Mouse (Mus musculus): ENCODE results near the gene Cenpp. TPM values are rescaled to one million over a fixed set of nuclear protein-coding genes. Genes with fewer than 3 reads are reported as not detected.

Gene Cenpp
- 0.28 TPM in 1 of 2 replicates, not detected in the other for polyA plus RNA-seq (2012; rRNA removed)

DNA sequence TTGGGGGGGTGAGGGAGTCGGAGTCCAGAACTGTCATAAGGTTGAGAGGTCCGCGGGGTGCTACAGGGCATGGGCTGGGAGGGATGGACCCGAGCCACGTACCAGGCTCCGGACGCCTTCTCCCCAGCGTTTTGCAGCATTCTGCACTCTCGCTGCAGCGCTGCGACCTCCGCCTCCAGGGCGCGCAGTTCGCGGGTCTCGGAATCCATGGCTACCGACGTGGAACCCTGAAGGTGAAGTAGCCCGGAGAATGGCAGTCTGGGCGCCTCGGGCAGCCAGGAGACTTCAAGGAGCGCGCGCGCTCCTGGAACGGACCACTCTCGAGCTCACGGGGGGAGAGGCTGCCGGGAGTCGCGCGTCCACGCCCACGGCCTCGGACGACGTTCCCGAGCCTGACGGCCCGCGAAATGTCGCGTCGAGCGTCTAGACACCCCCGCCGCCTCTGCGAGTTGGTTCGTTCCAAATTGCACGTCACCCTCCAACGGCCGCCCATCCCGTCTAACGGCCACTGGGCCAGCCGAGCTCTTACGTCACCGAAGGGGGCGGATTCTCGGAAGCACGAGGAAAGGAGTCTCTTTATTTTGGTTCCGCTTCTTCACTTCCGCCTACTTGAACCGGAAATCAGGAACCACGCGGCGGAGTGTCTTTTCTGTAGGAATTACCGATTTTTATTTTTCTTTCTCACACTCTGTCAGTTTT is at the start of gene Cenpp, which contains the start of gene Nol8:
Gene Cenpp, minus strand, starts transcription at position 305 of the 699 bp plus-strand sequence.
Gene Nol8, plus strand, starts transcription at position 598 of the 699 bp plus-strand sequence.
- TF ChIP-seq POLR2A (IDR thresholded peaks at IDR 0.05; ENCODE audit: borderline replicate concordance, extremely low read depth, low read depth, low read length) = no peak
- no peak for TF ChIP-seq CTCF (IDR thresholded peaks at IDR 0.05; ENCODE audit: insufficient read depth, low read length)
- under 1% methylated on average over 68 of the region's 68 CpGs for WGBS
- peaks cover 2% of the 10 kb centered on the region; the same call in 1 of the 2 replicates for H3K4me1 ChIP-seq (ENCODE audit: control insufficient read depth, insufficient read depth, low read length)
- peak; percentile 97 for DNase-seq
- peak within 1 kb of the TSS; percentile 78 for H3K4me3 ChIP-seq (replicated peaks; ENCODE audit: extremely low read depth, low read depth, low read length)

DNA sequence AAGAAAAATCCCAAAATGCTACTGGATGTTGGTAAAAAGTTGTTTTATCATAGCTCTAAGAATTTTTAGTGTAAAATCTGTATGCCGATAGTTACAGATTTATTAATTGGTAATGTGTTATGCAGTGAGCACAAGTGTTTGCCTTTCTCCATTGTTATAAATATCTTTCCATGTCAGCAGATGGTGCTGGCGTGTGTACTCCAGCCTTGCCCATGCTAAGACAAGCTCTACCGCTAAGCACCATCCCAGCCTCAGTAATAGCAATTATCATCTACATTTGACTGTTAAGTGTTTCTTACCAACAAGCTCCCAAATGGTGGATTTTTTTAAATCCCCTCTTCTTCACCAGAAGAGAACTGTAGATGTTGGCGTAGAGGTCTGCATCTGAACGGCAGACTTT is 38.5 kb upstream of the Cenpp start:
- Histone ChIP-seq H3K4me3 (replicated peaks; ENCODE audit: extremely low read depth, low read depth, low read length) (no peak overlapping the region), H3K4me1 (ENCODE audit: control insufficient read depth, insufficient read depth, low read length) (no peaks in the 10 kb centered on the region)
- WGBS = 98% methylated on average over 5 of the region's 5 CpGs
- TF ChIP-seq CTCF (IDR thresholded peaks at IDR 0.05; ENCODE audit: insufficient read depth, low read length) (no peak), POLR2A (IDR thresholded peaks at IDR 0.05; ENCODE audit: borderline replicate concordance, extremely low read depth, low read depth, low read length) (no peak)
- DNase-seq = no peak

DNA sequence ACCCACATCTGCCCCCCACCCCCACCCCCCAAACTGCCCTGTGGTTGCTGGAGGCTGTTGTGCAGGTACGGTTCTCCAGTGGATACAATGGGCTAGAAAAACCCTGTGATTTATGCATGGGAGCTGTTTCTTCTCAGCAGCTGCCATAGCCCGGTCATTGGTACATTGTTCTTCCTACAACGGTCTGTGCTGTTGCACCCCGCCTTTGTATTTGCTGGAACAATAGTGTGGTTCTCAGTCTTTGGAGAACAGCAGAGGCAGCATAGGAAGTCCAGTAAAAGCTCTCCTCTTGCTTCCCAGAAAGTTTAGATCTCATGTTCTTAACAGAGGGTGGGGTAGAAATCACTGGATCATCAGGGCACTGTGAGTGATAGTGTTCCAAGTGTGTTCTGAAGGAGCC is 31.7 kb upstream of the Cenpp start:
- Histone ChIP-seq H3K4me1 (ENCODE audit: control insufficient read depth, insufficient read depth, low read length) (no peaks in the 10 kb centered on the region; the same call in 1 of the 2 replicates), H3K4me3 (replicated peaks; ENCODE audit: extremely low read depth, low read depth, low read length) (no peak overlapping the region)
- DNase-seq = no peak
- TF ChIP-seq POLR2A (IDR thresholded peaks at IDR 0.05; ENCODE audit: borderline replicate concordance, extremely low read depth, low read depth, low read length) (no peak), CTCF (IDR thresholded peaks at IDR 0.05; ENCODE audit: insufficient read depth, low read length) (no peak)
- WGBS = 45% methylated on average over 4 of the region's 4 CpGs

DNA sequence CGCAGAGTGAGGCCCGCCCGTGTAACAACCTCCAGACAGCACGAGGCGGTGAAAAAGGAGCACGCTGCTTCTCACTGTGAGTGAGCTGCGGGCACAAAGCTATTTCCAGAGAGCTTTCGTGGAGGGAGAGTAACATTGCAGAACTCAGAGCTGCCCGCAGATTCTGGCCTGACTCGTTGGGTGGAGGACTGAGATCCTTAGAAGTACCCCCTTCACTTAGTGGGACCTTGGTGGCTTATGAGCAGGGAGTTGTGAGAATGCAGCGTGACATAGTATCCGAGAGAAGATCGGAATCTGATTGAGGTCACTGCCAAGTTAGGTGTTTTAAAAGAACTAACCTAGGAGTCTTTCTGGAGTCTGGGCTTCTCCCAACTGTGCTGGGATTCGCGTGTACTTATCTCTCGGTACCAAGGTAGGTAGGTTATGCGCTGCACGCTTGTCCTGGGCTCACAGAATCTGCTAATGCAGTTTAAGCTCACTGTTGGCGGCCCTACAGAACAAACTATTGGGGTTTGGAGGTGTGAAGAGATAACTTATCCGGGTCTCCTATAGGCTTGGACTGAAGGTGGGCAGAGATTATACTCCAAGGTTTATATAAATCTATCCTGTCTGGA is 29.8 kb upstream of the Cenpp start:
- WGBS = 1% methylated on average over 20 of the region's 20 CpGs
- TF ChIP-seq CTCF (IDR thresholded peaks at IDR 0.05; ENCODE audit: insufficient read depth, low read length) = no peak
- TF ChIP-seq POLR2A (IDR thresholded peaks at IDR 0.05; ENCODE audit: borderline replicate concordance, extremely low read depth, low read depth, low read length) = no peak
- Histone ChIP-seq H3K4me1 (ENCODE audit: control insufficient read depth, insufficient read depth, low read length) (no peaks in the 10 kb centered on the region; the same call in 1 of the 2 replicates), H3K4me3 (replicated peaks; ENCODE audit: extremely low read depth, low read depth, low read length) (peak overlapping the region; percentile 78)
- DNase-seq = no peak

DNA sequence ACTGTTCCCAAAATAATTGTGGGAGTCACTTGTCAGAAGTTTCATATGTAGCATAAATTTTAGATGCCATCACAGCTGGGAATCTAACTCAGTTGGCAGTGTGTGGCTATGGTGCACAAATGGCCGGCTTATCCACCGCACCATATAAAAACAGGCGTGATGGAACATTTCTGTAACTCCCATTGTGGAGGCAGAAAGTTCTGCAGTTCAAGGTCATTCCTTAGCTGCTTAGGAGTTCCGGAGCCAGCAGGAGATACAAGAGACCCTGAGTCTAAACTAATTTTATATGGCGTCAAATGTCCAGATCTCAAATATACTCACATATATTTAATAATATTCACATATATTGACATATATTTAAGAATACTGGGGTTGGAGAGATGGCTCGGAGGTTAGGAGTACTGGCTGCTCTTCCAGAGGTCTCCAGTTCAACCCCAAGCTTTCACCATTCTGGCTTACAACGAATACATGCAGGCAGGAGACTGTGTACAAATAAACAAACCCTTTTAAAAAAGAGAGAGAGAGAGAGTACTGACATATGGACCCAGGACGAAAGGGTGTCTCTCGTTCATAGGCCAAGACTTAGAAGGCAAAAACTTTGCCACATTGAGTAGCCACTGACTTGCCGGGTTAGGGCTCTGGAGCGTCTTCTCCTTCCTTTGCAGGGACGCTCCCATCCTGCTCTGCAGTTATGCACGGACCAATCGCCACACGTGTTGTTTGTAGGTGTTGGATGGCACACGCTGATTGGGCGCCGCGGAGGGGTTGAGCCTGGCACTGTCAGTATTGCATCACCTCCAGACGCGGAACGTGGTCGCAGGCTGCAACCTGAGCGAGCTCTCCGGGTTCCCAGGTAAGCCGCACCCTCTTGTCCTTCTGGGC is 29.0 kb upstream of the Cenpp start, which contains the start of gene Iars:
Gene Iars, plus strand, starts transcription at position 750 of the 882 bp plus-strand sequence.
- Histone ChIP-seq H3K4me1 (ENCODE audit: control insufficient read depth, insufficient read depth, low read length) (no peaks in the 10 kb centered on the region; the same call in 1 of the 2 replicates), H3K4me3 (replicated peaks; ENCODE audit: extremely low read depth, low read depth, low read length) (peak within 1 kb of the TSS; percentile 78)
- peak; percentile 100 for DNase-seq
- 4% methylated on average over 26 of the region's 26 CpGs for WGBS
- no peak for TF ChIP-seq CTCF (IDR thresholded peaks at IDR 0.05; ENCODE audit: insufficient read depth, low read length)
- TF ChIP-seq POLR2A (IDR thresholded peaks at IDR 0.05; ENCODE audit: borderline replicate concordance, extremely low read depth, low read depth, low read length) = peak; percentile 88; the same call in 1 of the 2 replicates

DNA sequence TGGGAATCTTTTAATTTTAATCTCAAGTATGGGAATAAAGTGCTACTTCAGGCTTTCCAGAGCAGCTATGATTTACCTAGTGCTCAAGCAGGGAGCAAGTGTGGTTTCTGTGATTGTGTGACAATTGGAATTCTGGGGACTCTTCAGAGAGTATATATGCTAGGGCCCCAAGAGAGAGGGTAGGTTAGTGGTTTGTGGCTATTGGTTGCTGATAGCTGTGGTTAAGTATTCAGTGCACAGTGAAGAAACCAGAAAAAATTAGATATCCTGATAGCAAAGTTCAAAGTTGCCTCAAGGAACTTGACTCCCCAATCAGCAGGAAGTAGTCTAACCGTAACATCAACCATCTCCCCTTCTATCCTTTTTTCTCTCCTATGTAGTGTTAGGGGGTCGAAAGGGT is 25.2 kb upstream of the Cenpp start:
- WGBS = 75% methylated on average over 2 of the region's 2 CpGs
- TF ChIP-seq POLR2A (IDR thresholded peaks at IDR 0.05; ENCODE audit: borderline replicate concordance, extremely low read depth, low read depth, low read length) (no peak), CTCF (IDR thresholded peaks at IDR 0.05; ENCODE audit: insufficient read depth, low read length) (no peak)

DNA sequence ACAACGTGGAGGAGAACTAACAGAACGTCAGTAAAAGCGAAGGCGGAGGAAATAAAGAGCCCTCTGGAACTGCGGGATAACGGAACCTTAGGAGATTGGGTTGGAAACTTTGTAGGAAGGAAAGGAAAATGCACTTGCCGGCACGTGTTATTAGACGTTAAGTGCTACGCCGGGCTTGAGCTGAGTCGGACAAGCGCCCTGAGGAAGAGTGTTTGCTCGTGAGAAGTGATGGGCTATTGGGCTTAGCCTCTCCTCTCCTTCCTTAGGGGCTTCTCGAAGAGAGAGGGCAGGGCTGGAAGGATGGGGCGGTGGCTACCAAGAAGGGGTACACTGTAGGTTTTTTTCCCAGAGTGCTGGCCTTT is 576 bp upstream of the Cenpp start:
- H3K4me1 ChIP-seq (ENCODE audit: control insufficient read depth, insufficient read depth, low read length) = peaks cover 2% of the 10 kb centered on the region; the same call in 1 of the 2 replicates
- DNase-seq = no peak
- WGBS = 0% methylated on average over 16 of the region's 16 CpGs
- peak overlapping the region; percentile 78 for H3K4me3 ChIP-seq (replicated peaks; ENCODE audit: extremely low read depth, low read depth, low read length)
- no peak for TF ChIP-seq CTCF (IDR thresholded peaks at IDR 0.05; ENCODE audit: insufficient read depth, low read length)
- peak; percentile 31; the same call in 1 of the 2 replicates for TF ChIP-seq POLR2A (IDR thresholded peaks at IDR 0.05; ENCODE audit: borderline replicate concordance, extremely low read depth, low read depth, low read length)

More for the DNA sequence above, 25.2 kb upstream of the Cenpp start:
- no peak for DNase-seq
- Histone ChIP-seq H3K4me1 (ENCODE audit: control insufficient read depth, insufficient read depth, low read length) (no peaks in the 10 kb centered on the region; the same call in 1 of the 2 replicates), H3K4me3 (replicated peaks; ENCODE audit: extremely low read depth, low read depth, low read length) (no peak overlapping the region)

DNA sequence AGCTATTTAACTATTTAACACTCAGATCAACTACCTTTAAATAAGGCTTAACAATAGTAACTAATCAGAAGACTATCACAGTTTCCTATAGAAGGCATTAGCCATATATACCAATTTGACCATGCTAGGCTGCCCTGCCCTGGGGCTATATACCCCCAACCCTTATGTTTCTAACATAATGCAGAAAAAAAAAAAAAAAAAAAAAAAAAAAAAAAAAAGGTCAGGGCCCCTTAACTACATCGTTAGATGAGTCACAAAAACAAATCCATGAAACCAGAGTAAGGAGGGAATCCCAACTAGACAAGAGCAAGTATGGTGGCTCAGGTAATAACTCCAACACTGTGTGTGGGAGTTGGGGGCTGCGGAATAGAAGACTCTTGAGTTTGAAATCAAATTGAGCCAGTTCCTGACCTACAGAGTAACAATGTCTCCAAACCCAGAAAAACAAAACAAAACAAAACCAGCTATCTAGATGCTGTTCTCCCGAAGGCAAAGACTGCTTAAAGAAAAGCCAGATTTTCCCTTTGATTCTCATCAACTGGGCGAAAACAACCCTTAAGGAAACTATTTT is 719 bp downstream of the Cenpp start:
- DNase-seq = no peak
- peak overlapping the region; percentile 67 for H3K4me3 ChIP-seq (replicated peaks; ENCODE audit: extremely low read depth, low read depth, low read length)
- WGBS = 2% methylated on average over 4 of the region's 4 CpGs
- H3K4me1 ChIP-seq (ENCODE audit: control insufficient read depth, insufficient read depth, low read length) = peaks cover 2% of the 10 kb centered on the region; the same call in 1 of the 2 replicates
- TF ChIP-seq CTCF (IDR thresholded peaks at IDR 0.05; ENCODE audit: insufficient read depth, low read length) (no peak), POLR2A (IDR thresholded peaks at IDR 0.05; ENCODE audit: borderline replicate concordance, extremely low read depth, low read depth, low read length) (no peak)
